Mouse (Mus musculus): ENCODE results near the gene Zfp943.
"Not testable (repeated sequence)": the region's sequence is repeated elsewhere in the genome, so short reads cannot be mapped to it uniquely, and the experiment has no call there.

Gene Zfp943

GRCm38 (mm10) chr17:21962107-21962907, at the start of gene Zfp943, which contains the start of gene Zfp942:
Zfp943 (plus strand) TSS chr17:21962552.
Zfp942 (minus strand) TSS chr17:21962464.
- DNase-seq (ENCODE audit: low spot score), result peak; percentile 61

DNA sequence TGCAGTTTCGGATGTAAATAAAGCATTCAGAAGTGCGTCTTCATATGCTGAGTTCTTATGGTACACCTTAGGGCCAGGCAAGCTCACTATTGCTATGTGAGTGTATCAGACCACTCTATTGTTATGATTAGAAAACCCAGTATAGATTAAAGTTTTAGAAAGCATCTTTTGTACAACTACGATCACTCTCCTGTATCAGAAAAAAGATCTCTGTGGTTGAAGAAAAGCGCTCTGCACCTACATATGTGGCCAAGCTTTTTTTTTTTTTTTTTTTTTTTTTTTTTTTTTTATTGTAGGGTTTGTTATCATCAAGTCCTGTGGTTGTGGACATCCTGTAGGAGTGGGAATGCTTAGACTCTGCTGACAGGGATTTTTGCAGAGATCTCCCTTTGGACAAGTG, 950 bp downstream of the Zfp943 start:
- DNase-seq (ENCODE audit: low spot score), result peak; percentile 22

DNA sequence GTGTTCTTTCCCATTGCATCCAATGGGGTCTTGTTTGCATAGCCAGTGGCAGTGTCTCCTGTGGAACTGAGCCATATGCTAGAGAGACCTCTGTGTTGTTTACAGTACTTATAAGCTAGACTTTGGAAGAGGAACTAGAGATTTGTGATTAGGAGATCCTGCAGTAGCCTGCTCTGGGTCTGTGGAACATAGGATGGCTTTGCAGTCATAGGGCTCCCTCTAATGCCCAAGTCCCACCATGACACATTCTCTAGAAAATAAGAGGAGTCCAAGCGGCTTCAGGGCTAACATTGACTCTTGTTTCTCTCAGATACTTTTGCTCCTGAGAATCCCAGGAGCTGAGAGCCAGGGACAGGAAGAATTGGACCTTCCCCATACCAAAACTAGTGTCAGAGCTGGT, 73.2 kb downstream of the Zfp943 start:
- not testable (repeated sequence) for DNase-seq (ENCODE audit: low spot score)

DNA sequence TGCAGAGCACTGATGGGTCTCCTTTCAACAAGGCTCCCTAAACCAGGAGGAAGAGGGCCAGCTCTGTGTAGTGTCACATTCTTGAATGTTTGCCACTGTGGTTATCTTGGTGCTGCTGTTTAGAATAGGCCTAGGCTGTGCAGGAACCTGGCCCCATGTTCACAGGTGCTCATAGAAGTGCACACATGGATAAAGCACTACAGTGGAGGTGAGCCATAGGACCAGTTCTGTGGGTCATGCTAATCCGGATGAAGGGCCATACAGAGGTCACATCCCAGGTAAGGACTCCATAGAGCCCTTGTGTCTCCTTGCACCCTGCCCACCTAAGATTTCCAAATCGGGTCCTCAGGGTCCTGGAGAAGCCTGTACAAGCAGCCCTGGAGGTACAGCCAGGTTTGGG, 87.1 kb downstream of the Zfp943 start:
- no peak for DNase-seq (ENCODE audit: low spot score)

DNA sequence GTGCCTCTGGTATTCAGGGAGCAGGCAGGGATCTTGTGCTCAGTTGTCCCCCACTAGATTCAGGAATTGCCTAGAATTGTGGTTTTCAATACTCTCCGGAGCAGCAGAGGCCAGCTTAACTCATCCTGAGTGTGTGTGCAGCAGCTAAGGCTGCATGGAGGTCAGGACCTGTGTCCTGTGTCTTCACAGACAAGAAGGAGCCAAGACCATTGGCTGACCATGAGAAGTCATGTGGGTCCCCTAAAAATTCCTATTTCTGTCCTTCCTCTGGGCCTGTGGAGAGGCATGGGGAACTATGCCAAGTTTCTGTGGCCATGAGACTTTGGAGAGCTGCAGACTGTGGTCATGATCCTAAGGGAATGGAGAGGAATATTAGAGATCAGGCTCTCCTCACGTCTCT, 90.9 kb downstream of the Zfp943 start:
- no peak for DNase-seq (ENCODE audit: low spot score)

DNA sequence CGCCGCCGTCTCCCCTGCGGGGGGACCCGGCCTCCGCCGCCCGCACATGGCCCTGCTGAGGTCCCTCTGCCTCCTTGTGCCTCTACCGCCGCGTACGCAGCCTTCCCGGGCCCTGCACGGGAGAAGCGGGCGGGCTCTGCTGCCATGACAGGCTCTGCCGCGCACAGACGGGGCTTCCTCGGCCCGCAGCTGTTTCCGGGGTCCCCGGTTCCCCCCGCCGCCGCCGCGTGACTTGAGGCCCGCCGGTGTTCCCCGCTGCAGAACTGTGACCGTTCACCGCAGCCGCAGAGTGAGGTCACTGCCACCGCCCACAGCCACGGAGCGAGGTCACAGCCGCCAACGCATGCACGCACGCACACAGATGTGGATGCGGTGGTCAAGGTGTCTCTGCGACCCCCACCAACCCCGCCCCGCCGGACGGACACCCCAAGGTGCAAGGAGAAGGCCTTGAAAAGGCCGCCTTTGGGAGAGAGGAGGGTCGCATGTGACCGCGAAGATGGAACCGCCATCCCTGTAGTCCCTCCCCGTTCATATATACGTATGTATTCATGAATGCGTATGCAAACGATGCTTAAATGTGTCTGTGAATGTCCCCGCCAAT, 118.8 kb downstream of the Zfp943 start:
- DNase-seq (ENCODE audit: low spot score), result no peak

DNA sequence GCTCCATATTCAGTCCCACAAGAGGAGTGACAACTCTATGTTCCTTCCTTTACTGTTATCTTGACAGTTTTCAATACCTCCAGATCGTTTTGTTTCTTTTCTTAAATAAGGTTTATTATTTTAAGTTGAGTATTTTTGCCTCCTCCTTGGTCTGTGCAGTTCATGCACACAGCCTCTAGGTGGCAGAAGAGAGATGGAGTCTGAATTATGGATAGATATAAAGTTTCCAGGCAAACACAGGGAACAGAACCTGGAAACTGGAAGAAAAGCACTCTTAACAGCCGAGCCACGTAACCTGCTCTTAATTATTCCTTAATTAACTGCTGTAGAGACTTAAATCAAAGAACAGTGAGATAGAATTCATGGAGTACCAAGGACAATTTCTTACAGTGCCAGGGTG, 120.9 kb downstream of the Zfp943 start:
- peak; percentile 11 for DNase-seq (ENCODE audit: low spot score)

DNA sequence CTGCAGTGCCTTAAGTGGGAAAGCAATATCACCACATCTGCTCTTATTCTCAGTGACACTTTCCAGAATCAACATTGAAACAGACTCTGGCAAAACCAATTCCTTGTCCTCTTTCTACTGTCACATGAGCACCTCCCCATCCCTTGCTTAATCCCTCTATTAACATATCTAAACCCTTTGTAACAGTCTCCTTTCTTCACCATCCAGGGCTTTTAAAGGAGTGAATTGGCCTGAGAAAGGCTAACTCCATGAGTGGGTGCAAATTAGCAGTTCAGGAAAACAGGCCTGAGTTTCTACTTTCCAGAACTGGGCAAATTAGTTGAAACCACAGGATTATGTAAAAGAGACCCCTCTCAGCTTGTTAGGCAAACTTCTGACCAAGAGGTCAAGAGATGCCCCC, 156.4 kb downstream of the Zfp943 start:
- DNase-seq (ENCODE audit: low spot score), result no peak
